Mouse (Mus musculus) liver, embryonic 14.5 days (tissue): ENCODE measurements around the gene Tas1r3. TPM values are rescaled to one million over a fixed set of nuclear protein-coding genes. Genes with fewer than 3 reads are reported as not detected.

ENCODE experiments used
- ATAC-seq: fragments of 200-750 bp; cut with Nextera tagmentation; 2 replicates; pipeline ENCODE4 v1.8.0; 2017; ENCODE audit warnings: moderate number of reproducible peaks, mild to moderate bottlenecking, moderate library complexity; ENCODE audit not compliant: insufficient read depth
- DNase-seq, 3 experiments: peaks; one replicate each; pipeline ENCODE4 v3.0.0-alpha.2; 2012 to 2013; ENCODE audit warnings: low read depth in 3 of 3, low spot score in 3 of 3
- H3K27ac ChIP-seq: fragments of 300-500 bp; sonication (generic); 2 replicates; pipeline ENCODE4 v1.5.1; 2014; ENCODE audit warnings: moderate library complexity, mild to moderate bottlenecking, control low read depth, inconsistent platforms
- H3K27me3 ChIP-seq: fragments of 300-500 bp; sonication (generic); 2 replicates; pipeline ENCODE4 v1.6.1; 2014; ENCODE audit warnings: mild to moderate bottlenecking, low read length, moderate library complexity; ENCODE audit not compliant: control insufficient read depth, insufficient read depth
- H3K36me3 ChIP-seq: fragments of 300-500 bp; sonication (generic); replicated peaks from 2 replicates; pipeline ENCODE4 v1.6.1; 2014; ENCODE audit warnings: low read depth; ENCODE audit not compliant: control insufficient read depth, insufficient read depth
- H3K4me1 ChIP-seq, 2 experiments: fragments of 200-500 bp in 1 of 2; fragments of 300-500 bp in 1 of 2; sonication (generic) in 1 of 2; replicated peaks; 2 replicates each; pipeline ENCODE4 v1.6.1; 2012 to 2014; ENCODE audit warnings: antibody characterized with exemption in 1 of 2, inconsistent platforms in 1 of 2, low read length in 1 of 2; ENCODE audit not compliant: control insufficient read depth in 2 of 2, insufficient read depth in 2 of 2
- H3K4me2 ChIP-seq: fragments of 300-500 bp; sonication (generic); 2 replicates; pipeline ENCODE4 v1.6.1; 2014; ENCODE audit warnings: low read depth, mild to moderate bottlenecking, control low read depth, moderate library complexity
- H3K4me3 ChIP-seq, 2 experiments: fragments of 200-500 bp in 1 of 2; fragments of 300-500 bp in 1 of 2; sonication (generic) in 1 of 2; 2 replicates each; pipeline ENCODE4 v1.5.1; 2012 to 2014; ENCODE audit warnings: low read depth in 2 of 2, low read length in 2 of 2, mild to moderate bottlenecking in 2 of 2, control low read depth in 1 of 2, inconsistent platforms in 1 of 2, moderate library complexity in 1 of 2; ENCODE audit not compliant: insufficient read depth in 1 of 2
- H3K9ac ChIP-seq: fragments of 300-500 bp; sonication (generic); replicated peaks from 2 replicates; pipeline ENCODE4 v1.6.1; 2014; ENCODE audit warnings: mild to moderate bottlenecking, control low read depth, moderate library complexity
- H3K9me3 ChIP-seq: fragments of 300-500 bp; sonication (generic); 2 replicates; pipeline ENCODE4 v1.6.1; 2016; ENCODE audit warnings: low read length, mixed read lengths; ENCODE audit not compliant: control insufficient read depth
- CTCF ChIP-seq: IDR thresholded peaks from 2 replicates; pipeline ENCODE4 v1.5.1; 2016; ENCODE audit warnings: antibody characterized with exemption, low read depth, control low read depth
- EP300 ChIP-seq: IDR thresholded peaks from 2 replicates; pipeline ENCODE4 v1.6.1; 2016; ENCODE audit warnings: antibody characterized with exemption, low read depth
- WGBS: fragments of 180-500 bp; shearing (Covaris S2); extraction: QIAGEN DNeasy Blood & Tissue Kit; methylation state at CpG from one replicate; pipeline ENCODE4 v1.1.7; 2014; ENCODE audit not compliant: insufficient replicate concordance; 5-methylcytosine and 5-hydroxymethylcytosine counted together
- polyA plus RNA-seq, 2 experiments: library from polyadenylated mRNA; depleted of rRNA in 1 of 2; stranded (reverse) in 1 of 2; unstranded in 1 of 2; fragments of >200 nt; fragmentation: Nextera tagmentation in 1 of 2; extraction: Ambion mirVana in 1 of 2; gene quantifications; 2 replicates each; pipeline versions ENCODE4 v1.2.1 to v1.2.3; 2012 to 2014

Tas1r3 gene
- polyA plus RNA-seq, 2 experiments = 0.04 to 0.08 TPM

DNA sequence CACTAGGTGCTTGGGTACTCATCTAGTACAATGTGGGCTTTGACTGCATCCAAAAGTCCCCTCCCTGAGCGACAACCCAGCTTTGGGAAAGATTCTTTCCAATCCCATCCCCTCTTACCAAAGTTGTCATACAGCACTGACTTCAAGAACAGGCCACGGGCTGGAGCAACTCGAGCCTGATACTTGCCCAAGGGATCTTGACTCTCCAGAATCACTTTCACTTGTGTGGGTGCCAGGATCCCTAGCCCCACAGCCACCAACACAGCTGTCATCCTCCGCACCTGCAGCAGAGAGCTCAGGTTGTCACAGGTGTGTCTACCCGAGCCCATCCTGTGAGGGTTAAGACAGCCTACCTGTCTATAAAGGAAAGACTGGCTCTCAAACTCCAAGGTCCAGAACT is 26.2 kb upstream of the Tas1r3 start:
- Histone ChIP-seq H3K4me2 (no peak overlapping the region), H3K36me3 (peaks cover 36% of the 10 kb centered on the region), H3K9ac (no peak overlapping the region), H3K4me3 (no peak overlapping the region), H3K27me3 (no peaks in the 10 kb centered on the region), H3K27ac (no peak overlapping the region), H3K4me1 (peaks cover 10 to 18% of the 10 kb centered on the region in 2 experiments), H3K9me3 (no peaks in the 10 kb centered on the region)
- DNase-seq = no peak
- 70% methylated on average over 5 of the region's 5 CpGs for WGBS
- ATAC-seq = no peak
- TF ChIP-seq CTCF = no peak
- TF ChIP-seq EP300 = no peak

DNA sequence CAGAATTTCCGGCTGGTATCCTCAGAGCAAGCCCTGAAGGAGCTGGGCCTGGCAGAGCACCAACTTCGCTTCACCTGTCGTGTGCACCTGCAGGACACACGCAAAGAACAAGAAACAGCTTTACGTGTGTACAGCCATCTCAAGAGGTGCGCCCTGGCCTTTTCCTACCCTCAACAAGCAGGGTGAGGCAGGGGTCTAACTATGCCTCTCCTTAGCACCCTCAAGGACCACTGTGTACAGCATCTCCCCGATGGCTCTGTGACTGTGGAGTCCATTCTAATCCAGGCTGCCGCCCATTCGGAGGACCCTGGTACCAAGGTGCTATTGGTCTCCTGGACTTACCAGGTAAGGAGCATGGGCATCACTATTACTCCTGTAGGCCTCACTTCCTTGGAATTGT is 25.0 kb upstream of the Tas1r3 start:
- WGBS = 86% methylated on average over 9 of the region's 9 CpGs
- DNase-seq = no peak
- TF ChIP-seq EP300 = no peak
- no peak for TF ChIP-seq CTCF
- Histone ChIP-seq H3K4me2 (no peak overlapping the region), H3K9ac (no peak overlapping the region), H3K27ac (no peak overlapping the region), H3K4me1 (peaks cover 0 to 7% of the 10 kb centered on the region in 2 experiments; a peak in 3 of 4 replicates), H3K9me3 (no peaks in the 10 kb centered on the region), H3K36me3 (peaks cover 36% of the 10 kb centered on the region), H3K4me3 (no peak overlapping the region), H3K27me3 (no peaks in the 10 kb centered on the region)
- ATAC-seq = no peak

DNA sequence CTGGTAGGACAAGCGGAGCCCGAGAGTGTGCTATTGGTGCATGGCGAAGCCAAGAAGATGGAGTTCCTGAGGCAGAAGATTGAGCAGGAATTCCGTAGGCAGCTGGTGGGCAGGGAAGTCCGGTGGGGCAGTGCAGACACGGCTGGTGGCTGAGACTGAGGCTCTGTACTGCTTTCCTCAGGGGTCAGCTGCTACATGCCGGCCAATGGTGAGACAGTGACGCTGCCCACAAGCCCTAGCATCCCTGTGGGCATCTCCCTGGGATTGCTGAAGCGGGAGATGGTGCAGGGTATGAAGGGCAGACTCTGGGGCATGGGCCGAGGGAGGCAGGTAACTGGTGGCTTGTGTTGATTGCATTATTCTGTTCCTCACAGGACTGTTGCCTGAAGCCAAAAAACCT is 24.5 kb upstream of the Tas1r3 start:
- H3K9me3 ChIP-seq = no peaks in the 10 kb centered on the region
- peaks cover 0 to 2% of the 10 kb centered on the region in 2 experiments; a peak in 2 of 4 replicates for H3K4me1 ChIP-seq
- 87% methylated on average over 10 of the region's 10 CpGs for WGBS
- H3K9ac ChIP-seq = no peak overlapping the region
- no peak overlapping the region for H3K4me3 ChIP-seq
- no peak overlapping the region for H3K27ac ChIP-seq
- no peak for TF ChIP-seq CTCF
- no peak for TF ChIP-seq EP300
- no peak for DNase-seq
- H3K27me3 ChIP-seq = no peaks in the 10 kb centered on the region
- no peak for ATAC-seq
- no peak overlapping the region for H3K4me2 ChIP-seq
- H3K36me3 ChIP-seq = peaks cover 36% of the 10 kb centered on the region

DNA sequence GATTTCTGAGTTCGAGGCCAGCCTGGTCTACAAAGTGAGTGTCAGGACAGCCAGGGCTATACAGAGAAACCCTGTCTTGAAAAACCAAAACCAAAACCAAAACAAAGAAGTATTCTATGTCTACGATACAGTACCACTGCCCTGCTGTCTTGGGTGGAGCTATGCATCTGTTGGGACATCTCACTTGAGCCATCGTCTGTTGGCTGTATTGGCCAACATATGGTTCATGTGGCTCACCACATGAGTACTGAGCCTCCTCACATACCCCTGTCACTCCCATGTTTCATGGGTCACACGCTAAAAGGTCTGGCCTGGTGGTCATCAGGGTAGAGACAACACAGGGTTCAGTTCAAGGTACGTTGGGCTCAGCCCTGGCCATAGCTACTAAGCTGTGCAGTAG is 23.2 kb upstream of the Tas1r3 start:
- Histone ChIP-seq H3K9ac (no peak overlapping the region), H3K4me1 (peaks cover 0 to 2% of the 10 kb centered on the region in 2 experiments; a peak in 1 of 4 replicates), H3K27ac (no peak overlapping the region), H3K27me3 (no peaks in the 10 kb centered on the region), H3K36me3 (peaks cover 36% of the 10 kb centered on the region), H3K4me3 (no peak overlapping the region), H3K9me3 (no peaks in the 10 kb centered on the region), H3K4me2 (no peak overlapping the region)
- 79% methylated on average over 5 of the region's 5 CpGs for WGBS
- ATAC-seq (no peak), DNase-seq (no peak)
- TF ChIP-seq CTCF (no peak), EP300 (no peak)

DNA sequence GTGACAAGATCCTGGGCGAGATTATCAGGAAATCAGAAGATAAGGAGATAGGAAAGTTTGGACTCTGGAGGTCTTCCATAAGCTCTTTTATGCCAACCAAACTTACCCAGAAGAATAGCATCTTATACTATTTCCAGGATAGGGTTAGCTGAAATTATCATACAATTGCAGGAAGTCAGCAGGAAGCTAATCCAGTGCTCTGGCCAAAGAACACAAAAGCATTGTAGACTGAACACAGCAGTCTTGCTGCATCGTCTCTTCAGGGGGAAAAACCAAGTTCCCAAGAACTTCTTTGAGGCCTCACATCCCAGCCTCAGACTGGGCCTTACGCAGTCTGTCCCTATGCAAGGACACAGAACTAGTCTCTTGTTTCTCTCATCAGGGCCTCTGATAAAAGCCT is 20.4 kb upstream of the Tas1r3 start:
- H3K4me3 ChIP-seq = no peak overlapping the region
- H3K4me1 ChIP-seq = no peaks in the 10 kb centered on the region
- no peak overlapping the region for H3K27ac ChIP-seq
- 58% methylated on average over 3 of the region's 3 CpGs for WGBS
- H3K9ac ChIP-seq = no peak overlapping the region
- DNase-seq = no peak
- peaks cover 29% of the 10 kb centered on the region for H3K36me3 ChIP-seq
- no peaks in the 10 kb centered on the region for H3K9me3 ChIP-seq
- TF ChIP-seq CTCF (no peak), EP300 (no peak)
- ATAC-seq = no peak
- H3K4me2 ChIP-seq = no peak overlapping the region
- no peaks in the 10 kb centered on the region for H3K27me3 ChIP-seq
